Mouse (Mus musculus): ENCODE measurements around the gene Pgpep1.
A peak's percentile ranks its signal among the peaks of the same experiment; 100 is the strongest.

Pgpep1 gene

GRCm38 (mm10) chr8:70658897-70659603 lies 1.1 kb downstream of the Pgpep1 start:
- no peak for DNase-seq

GRCm38 (mm10) chr8:70657739-70658138 lies 2.4 kb downstream of the Pgpep1 start:
- no peak for DNase-seq

DNA sequence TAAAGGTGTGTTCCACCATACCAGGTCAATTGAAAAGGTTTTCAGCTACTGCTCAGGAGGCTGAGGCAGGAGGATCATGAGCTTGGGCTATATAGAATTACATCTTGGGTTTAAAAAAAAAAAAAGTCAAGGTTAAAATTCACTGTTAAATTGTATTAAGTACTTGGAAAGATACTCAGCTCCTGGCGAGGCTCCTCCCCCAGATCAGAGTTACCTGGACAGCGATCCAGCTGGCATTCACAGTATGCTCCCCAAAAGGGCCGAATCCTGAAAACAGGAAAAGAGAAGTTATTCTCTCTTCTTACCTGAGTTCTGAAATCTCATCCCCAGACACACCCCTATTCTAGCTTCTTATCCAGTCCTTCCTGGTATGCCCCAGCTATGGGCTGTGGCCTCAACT lies 3.0 kb downstream of the Pgpep1 start:
- no peak for DNase-seq

GRCm38 (mm10) chr8:70656193-70656790 lies 3.9 kb downstream of the Pgpep1 start:
- DNase-seq = no peak

- no peak for DNase-seq
These were observed 4.7 kb downstream of the Pgpep1 start for GRCm38 (mm10) chr8:70655469-70655868.

- no peak for DNase-seq
These were observed 6.1 kb downstream of the Pgpep1 start for GRCm38 (mm10) chr8:70654121-70654520.

GRCm38 (mm10) chr8:70653226-70653625 lies 7.0 kb downstream of the Pgpep1 start:
- DNase-seq = no peak

DNA sequence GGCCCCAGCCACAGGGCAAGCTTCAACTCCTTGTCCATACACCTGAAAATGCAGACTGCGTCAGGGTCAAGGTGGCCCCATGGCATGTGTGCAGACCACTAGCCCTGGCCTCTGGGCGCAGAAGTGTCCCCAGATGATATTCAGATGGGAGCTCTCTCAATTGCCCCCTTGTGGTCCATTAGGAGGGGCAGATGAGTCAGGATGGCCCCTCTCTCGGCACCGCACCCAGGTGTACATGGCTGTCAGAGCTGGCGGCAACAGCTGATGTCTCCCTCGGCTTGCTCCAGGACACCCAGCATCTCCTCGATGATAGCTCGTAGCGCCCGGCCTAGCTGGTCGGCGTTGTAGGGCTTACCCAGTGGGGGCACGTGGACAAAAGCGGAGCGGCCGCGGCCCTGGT lies 9.8 kb downstream of the Pgpep1 start:
- DNase-seq = no peak

DNA sequence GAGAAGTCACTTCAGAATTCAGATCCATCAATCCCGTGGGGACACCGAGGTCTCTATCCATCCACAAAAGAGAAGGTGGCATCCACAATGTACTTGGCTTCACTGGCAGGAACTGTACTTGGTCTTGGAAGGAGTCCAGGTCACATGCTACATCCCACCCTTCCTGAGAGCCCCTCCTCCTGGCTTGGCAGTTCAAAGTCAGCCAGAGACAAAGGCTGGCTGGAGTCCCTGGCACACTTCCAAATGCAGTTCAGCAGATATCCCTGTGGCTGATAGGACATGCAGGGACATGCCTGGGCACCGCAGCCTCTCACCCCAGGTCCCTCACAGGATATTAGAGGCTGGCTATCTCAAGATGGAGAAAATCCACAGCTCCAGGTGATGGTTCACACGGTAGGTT lies 10.9 kb downstream of the Pgpep1 start:
- peak; percentile 50 for DNase-seq

DNA sequence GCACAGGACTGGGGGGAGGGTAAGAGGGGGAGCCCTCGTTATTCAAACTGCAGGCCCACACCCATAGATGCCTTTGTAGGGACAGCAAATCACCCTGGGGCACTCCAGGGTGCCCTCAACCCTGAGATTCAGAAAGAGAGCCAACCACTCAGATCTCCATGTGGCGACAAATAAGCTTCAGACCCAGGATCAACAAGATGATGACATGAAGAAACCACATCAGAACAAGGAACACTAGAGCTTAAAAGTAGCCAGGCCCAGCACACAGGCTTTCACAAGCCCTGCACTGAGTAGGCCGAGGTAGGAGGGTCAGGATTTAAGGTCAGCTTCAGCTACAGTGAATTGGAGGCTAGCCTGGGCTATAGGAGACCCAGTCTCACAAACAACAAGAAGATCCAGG lies 11.3 kb downstream of the Pgpep1 start:
- no peak for DNase-seq

- DNase-seq = no peak
These were observed 12.1 kb downstream of the Pgpep1 start for GRCm38 (mm10) chr8:70648164-70648442.

- no peak for DNase-seq
These were observed 12.6 kb downstream of the Pgpep1 start for GRCm38 (mm10) chr8:70647343-70648163.

- no peak for DNase-seq
These were observed 13.4 kb downstream of the Pgpep1 start for GRCm38 (mm10) chr8:70646775-70647174.

GRCm38 (mm10) chr8:70646369-70646768 lies 13.8 kb downstream of the Pgpep1 start:
- no peak for DNase-seq

GRCm38 (mm10) chr8:70645501-70646224 lies 14.5 kb downstream of the Pgpep1 start:
- DNase-seq = no peak

GRCm38 (mm10) chr8:70644065-70644464 lies 16.1 kb downstream of the Pgpep1 start:
- DNase-seq = no peak

- DNase-seq = no peak
These were observed 17.2 kb downstream of the Pgpep1 start for GRCm38 (mm10) chr8:70643019-70643418.

- DNase-seq = no peak
These were observed 21.4 kb downstream of the Pgpep1 start for GRCm38 (mm10) chr8:70638752-70639151.

GRCm38 (mm10) chr8:70636838-70637237 lies 23.4 kb downstream of the Pgpep1 start:
- DNase-seq = no peak

GRCm38 (mm10) chr8:70635527-70635926 lies 24.7 kb downstream of the Pgpep1 start:
- DNase-seq = no peak

GRCm38 (mm10) chr8:70634066-70634465 lies 26.1 kb downstream of the Pgpep1 start:
- DNase-seq = no peak

DNA sequence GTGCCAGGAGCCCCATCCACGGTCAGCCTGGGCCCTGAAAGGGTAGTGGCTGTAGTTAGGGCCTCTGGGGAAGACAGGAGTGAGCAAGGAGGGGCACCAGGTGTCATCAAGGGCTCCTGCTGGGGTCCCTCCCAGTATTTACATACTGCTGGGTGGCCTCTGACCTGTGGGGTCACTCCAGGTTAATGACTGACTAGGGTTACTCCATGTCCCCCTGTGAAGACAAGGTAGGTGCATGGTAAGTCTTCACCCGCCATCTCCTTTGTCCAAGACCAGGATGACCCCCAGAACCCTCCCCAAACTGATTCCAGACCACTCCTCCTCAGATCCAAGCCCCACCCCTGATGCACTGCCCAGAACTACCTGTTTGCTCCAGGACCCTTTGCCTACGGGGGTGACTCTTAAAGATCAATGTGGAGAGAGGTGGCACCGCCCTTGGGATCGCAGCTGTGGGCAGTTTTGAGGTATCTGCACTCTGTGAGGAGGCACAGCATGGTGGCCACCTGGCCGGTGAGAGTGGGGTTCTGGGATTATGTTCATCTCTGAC lies 27.8 kb downstream of the Pgpep1 start, which contains the start of gene Gdf15:
Gene Gdf15 (minus strand): TSS at position 111 of the 547 bp plus-strand sequence.
- no peak for DNase-seq

GRCm38 (mm10) chr8:70631436-70631835 lies 28.8 kb downstream of the Pgpep1 start:
- no peak for DNase-seq

Measured in right cerebral cortex, postnatal 14 days (tissue).